Mouse (Mus musculus) midbrain, embryonic 14.5 days (tissue): ENCODE measurements around the gene Fcrl5. TPM values are rescaled to one million over a fixed set of nuclear protein-coding genes. Genes with fewer than 3 reads are reported as not detected.
"Not testable (repeated sequence)": the region's sequence is repeated elsewhere in the genome, so short reads cannot be mapped to it uniquely, and the experiment has no call there.

Experiments used
- ATAC-seq: fragments of 200-750 bp; cut with Nextera tagmentation; 2 replicates; pipeline ENCODE4 v1.8.0; 2017; ENCODE audit warnings: moderate number of reproducible peaks, moderate library complexity; ENCODE audit not compliant: low FRiP score, low TSS enrichment
- DNase-seq: peaks from one replicate; pipeline ENCODE4 v3.0.0-alpha.2; 2015
- H3K27ac ChIP-seq: fragments of 300-500 bp; sonication (generic); replicated peaks from 2 replicates; pipeline ENCODE4 v1.5.1; 2014; ENCODE audit warnings: mild to moderate bottlenecking, low read depth, low read length, moderate library complexity
- H3K27me3 ChIP-seq: fragments of 300-500 bp; sonication (generic); 2 replicates; pipeline ENCODE4 v1.6.1; 2014; ENCODE audit warnings: low read length, control low read depth, mixed read lengths; ENCODE audit not compliant: control insufficient read depth, insufficient read depth
- H3K36me3 ChIP-seq: fragments of 300-500 bp; sonication (generic); 2 replicates; pipeline ENCODE4 v1.6.1; 2014; ENCODE audit warnings: low read length, control low read depth; ENCODE audit not compliant: control insufficient read depth, insufficient read depth
- H3K4me1 ChIP-seq: fragments of 300-500 bp; sonication (generic); 2 replicates; pipeline ENCODE4 v1.6.1; 2014; ENCODE audit warnings: mild to moderate bottlenecking, antibody characterized with exemption, low read length, control low read depth; ENCODE audit not compliant: control insufficient read depth, insufficient read depth
- H3K4me2 ChIP-seq: fragments of 300-500 bp; sonication (generic); 2 replicates; pipeline ENCODE4 v1.6.1; 2014; ENCODE audit warnings: mild to moderate bottlenecking, low read length, moderate library complexity
- H3K4me3 ChIP-seq: fragments of 300-500 bp; sonication (generic); replicated peaks from 2 replicates; pipeline ENCODE4 v1.5.1; 2014; ENCODE audit warnings: low read depth, low read length
- H3K9ac ChIP-seq: fragments of 300-500 bp; sonication (generic); replicated peaks from 2 replicates; pipeline ENCODE4 v1.6.1; 2014; ENCODE audit warnings: mild to moderate bottlenecking, low read length, moderate library complexity
- H3K9me3 ChIP-seq: fragments of 300-500 bp; sonication (generic); 2 replicates; pipeline ENCODE4 v1.6.1; 2016; ENCODE audit warnings: low read length, control low read depth, mixed read lengths; ENCODE audit not compliant: control insufficient read depth
- WGBS: fragments of 180-500 bp; shearing (Covaris S2); extraction: QIAGEN DNeasy Blood & Tissue Kit; methylation state at CpG from one replicate; pipeline ENCODE4 v1.1.7; 2014; 5-methylcytosine and 5-hydroxymethylcytosine counted together
- polyA plus RNA-seq: library from polyadenylated mRNA; unstranded; fragments of >200 nt; fragmentation: Nextera tagmentation; extraction: Ambion mirVana; gene quantifications from 2 replicates; pipeline ENCODE4 v1.2.1, GENCODE M21; 2014

The Fcrl5 gene
- polyA plus RNA-seq, 1 experiment from 2014 or later, result not detected

DNA sequence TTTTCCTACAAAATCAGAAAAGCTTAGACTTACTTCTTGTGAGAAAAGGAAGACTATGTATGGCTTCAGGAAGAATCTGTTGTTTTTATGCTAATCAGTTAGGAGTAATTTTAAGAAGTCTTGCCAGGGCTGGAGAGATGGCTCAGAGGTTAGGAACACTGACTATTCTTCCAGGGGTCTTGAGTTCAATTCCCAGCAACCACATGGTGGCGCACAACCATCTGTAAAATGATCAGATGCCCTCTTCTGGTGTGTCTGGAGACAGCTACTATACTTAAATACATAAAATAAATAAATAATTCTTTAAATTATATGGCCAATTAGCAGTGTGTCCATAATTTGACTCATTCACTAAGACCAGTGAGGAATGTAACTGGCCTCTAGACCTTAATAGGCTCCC, 14.9 kb upstream of the Fcrl5 start:
- Histone ChIP-seq H3K9me3 (no peaks in the 10 kb centered on the region), H3K4me2 (no peak overlapping the region), H3K4me1 (no peaks in the 10 kb centered on the region), H3K27me3 (no peaks in the 10 kb centered on the region), H3K4me3 (no peak overlapping the region), H3K9ac (no peak overlapping the region), H3K27ac (no peak overlapping the region), H3K36me3 (no peaks in the 10 kb centered on the region)
- DNase-seq (no peak), ATAC-seq (no peak)
- 56% methylated on average over 1 of the region's 1 CpGs for WGBS

DNA sequence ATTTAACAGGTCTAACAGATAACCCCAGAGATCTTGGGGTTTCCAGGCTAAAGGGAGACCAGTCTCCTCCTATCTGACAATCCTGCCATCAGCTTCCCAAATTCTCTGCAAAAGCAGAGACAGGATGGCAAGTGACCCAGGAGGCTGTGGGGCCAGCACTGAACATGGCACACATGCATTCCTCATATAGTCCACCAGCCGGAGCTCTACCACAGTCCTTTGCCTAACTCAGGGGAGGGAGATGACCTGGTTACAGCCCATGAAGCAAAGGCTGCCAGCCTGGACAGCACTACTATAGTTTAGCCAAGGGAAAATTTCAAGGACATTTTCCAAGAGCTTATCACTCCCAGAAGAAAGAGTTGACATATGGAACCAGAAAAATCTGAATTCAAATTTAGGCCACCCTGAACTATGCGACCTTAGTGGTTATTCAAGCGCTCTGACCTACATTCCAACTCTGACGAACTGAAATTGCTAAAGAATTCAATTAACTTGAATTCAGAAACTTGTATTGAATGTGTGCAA, 13.1 kb upstream of the Fcrl5 start:
- 85% methylated on average over 4 of the region's 4 CpGs for WGBS
- no peak overlapping the region for H3K4me3 ChIP-seq
- no peak overlapping the region for H3K9ac ChIP-seq
- H3K27me3 ChIP-seq, result no peaks in the 10 kb centered on the region
- no peak for ATAC-seq
- no peaks in the 10 kb centered on the region for H3K4me1 ChIP-seq
- no peak overlapping the region for H3K27ac ChIP-seq
- H3K9me3 ChIP-seq, result no peaks in the 10 kb centered on the region
- H3K4me2 ChIP-seq, result no peak overlapping the region
- no peak for DNase-seq
- H3K36me3 ChIP-seq, result no peaks in the 10 kb centered on the region

DNA sequence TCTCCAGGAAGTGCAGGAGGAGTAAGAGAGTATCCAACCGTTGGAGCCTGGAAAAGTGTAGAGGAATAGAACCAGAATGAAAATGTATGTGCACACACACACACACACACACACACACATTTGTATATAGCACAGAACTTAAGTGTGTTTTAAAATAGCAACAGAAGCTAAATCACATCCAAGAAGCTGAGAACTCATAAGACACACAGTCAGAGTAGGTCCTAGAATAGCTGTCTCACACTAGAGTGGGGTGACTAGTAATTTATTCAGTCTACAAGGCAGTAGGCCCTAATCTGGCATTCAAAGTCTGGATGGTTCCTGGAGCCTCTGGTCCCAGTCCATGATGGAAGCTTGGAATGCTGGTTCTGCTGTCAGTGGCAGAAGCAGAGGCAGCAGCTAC, 5.0 kb downstream of the Fcrl5 start:
- H3K4me2 ChIP-seq, result no peak overlapping the region
- H3K27ac ChIP-seq, result no peak overlapping the region
- H3K9ac ChIP-seq, result no peak overlapping the region
- WGBS, result 84% methylated on average over 1 of the region's 1 CpGs
- H3K36me3 ChIP-seq, result no peaks in the 10 kb centered on the region
- no peaks in the 10 kb centered on the region for H3K27me3 ChIP-seq
- ATAC-seq (no peak), DNase-seq (no peak)
- H3K4me3 ChIP-seq, result no peak overlapping the region
- no peaks in the 10 kb centered on the region for H3K4me1 ChIP-seq
- H3K9me3 ChIP-seq, result 0 out of 2 replicates have a peak, but pooled peaks cover 3% of the 10 kb centered on the region

DNA sequence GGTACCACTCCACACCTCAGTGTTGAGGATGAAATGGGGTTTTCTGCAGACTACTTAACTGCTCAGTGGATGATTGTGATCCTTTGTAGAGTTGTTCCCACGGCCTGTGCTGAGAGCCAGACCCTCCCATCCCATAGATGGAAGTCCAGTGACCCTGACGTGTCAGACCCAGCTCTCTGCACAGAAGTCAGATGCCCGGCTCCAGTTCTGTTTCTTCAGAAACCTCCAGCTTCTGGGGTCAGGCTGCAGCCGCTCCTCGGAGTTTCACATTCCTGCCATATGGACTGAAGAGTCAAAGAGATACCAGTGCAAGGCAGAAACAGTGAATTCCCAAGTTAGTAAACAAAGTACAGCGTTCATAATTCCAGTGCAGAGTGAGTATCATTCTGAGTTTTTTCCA, 8.4 kb downstream of the Fcrl5 start:
- no peak for DNase-seq
- no peak for ATAC-seq
- H3K4me1 ChIP-seq, result no peaks in the 10 kb centered on the region

DNA sequence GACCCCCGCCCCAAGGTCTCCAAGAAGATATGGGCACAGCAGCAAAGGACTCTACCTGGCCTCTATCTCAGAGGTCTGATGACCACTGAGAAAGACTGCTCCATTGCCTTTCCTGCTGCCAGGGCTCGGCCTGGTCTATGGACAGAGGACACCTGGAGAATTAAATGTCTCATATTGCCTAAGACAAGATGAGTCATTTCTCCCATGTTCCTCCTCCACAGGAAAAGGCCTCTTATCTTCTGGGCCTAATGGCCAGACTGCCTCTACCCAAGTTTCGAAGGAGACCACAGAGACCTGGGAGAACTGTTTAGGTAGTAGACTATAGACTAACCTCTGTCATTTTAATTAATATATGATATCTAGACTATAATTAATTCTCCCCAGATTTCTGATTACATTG, 29.9 kb downstream of the Fcrl5 start:
- H3K9me3 ChIP-seq, result no peaks in the 10 kb centered on the region
- no peak overlapping the region for H3K4me2 ChIP-seq
- no peaks in the 10 kb centered on the region for H3K4me1 ChIP-seq
- H3K4me3 ChIP-seq, result no peak overlapping the region
- WGBS, result 94% methylated on average over 3 of the region's 3 CpGs
- H3K27me3 ChIP-seq, result no peaks in the 10 kb centered on the region
- H3K9ac ChIP-seq, result no peak overlapping the region
- H3K27ac ChIP-seq, result no peak overlapping the region
- no peak for ATAC-seq
- H3K36me3 ChIP-seq, result no peaks in the 10 kb centered on the region
- no peak for DNase-seq

More for the DNA sequence above, 8.4 kb downstream of the Fcrl5 start:
- Histone ChIP-seq H3K9ac (no peak overlapping the region), H3K4me3 (no peak overlapping the region), H3K9me3 (no peaks in the 10 kb centered on the region), H3K36me3 (no peaks in the 10 kb centered on the region), H3K27ac (no peak overlapping the region), H3K4me2 (no peak overlapping the region), H3K27me3 (no peaks in the 10 kb centered on the region)
- 80% methylated on average over 6 of the region's 6 CpGs for WGBS

DNA sequence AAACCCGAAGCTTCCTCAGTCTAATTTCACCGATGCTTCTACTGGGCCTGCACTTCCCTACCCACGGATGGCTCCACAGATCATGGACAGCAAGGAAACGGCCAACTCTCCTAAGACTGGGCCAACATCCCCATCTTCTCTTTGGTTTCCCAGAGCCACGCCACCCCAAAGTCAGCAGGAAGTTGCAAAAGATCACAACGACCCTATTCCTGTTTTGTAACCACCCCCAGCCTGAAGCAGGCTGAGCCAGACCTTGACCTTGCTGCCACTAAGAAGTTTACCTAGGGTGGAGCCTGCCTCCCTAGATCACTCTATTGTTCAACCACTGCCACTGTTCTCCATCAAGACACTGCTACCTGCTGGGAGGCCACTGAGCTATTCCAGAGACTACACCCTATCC, 31.4 kb downstream of the Fcrl5 start:
- Histone ChIP-seq H3K4me2 (no peak overlapping the region), H3K27ac (no peak overlapping the region), H3K4me1 (no peaks in the 10 kb centered on the region), H3K9me3 (no peaks in the 10 kb centered on the region), H3K27me3 (no peaks in the 10 kb centered on the region), H3K4me3 (no peak overlapping the region), H3K36me3 (no peaks in the 10 kb centered on the region), H3K9ac (no peak overlapping the region)
- WGBS, result 83% methylated on average over 6 of the region's 6 CpGs
- ATAC-seq, result no peak
- no peak for DNase-seq

DNA sequence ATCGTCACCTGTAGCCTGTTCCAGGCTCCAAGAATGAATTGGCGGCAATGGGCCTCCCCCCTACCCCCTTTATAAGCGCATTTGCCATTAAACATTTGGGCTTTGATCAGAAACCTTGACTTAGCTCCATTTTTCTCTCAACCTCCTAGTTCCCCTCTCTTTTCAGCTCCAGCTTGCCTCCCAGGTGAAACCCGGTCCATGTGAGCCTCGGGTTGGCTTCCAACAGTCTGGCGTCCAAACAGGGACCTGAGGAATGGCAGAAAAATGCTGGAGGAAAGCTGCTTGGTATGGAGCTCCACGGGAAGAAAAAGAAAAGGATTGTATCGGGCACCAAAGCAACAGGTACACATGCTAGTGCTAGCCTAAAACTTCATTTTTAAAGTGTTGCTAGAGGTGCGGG, 31.8 kb downstream of the Fcrl5 start:
- no peak overlapping the region for H3K27ac ChIP-seq
- no peaks in the 10 kb centered on the region for H3K9me3 ChIP-seq
- ATAC-seq, result no peak
- no peak overlapping the region for H3K9ac ChIP-seq
- no peak for DNase-seq
- WGBS, result 83% methylated on average over 9 of the region's 9 CpGs
- no peaks in the 10 kb centered on the region for H3K36me3 ChIP-seq
- H3K4me3 ChIP-seq, result no peak overlapping the region
- H3K4me2 ChIP-seq, result no peak overlapping the region
- no peaks in the 10 kb centered on the region for H3K27me3 ChIP-seq
- H3K4me1 ChIP-seq, result no peaks in the 10 kb centered on the region

DNA sequence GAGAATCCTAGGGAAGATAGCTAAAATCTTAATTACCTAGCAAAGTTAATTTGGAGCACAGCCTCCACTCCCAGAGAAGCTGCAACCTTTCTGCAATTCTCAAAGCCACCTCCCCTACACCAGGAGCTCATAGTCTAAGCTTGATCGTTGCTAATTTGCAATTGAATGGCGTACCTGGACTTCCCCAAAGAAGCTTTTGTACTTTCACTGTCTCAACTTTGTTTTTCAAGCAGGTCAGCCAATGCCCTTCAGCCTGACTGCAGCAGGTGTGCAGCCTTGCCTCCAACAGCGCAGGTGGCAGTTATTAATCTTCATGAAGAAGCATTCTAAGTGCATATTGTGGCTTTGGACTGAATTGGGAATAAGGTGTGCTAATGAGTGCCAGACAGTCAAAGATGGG, 42.4 kb downstream of the Fcrl5 start:
- H3K9ac ChIP-seq, H3K27ac ChIP-seq, H3K4me3 ChIP-seq, H3K4me1 ChIP-seq, ATAC-seq, H3K36me3 ChIP-seq, H3K4me2 ChIP-seq, H3K9me3 ChIP-seq, H3K27me3 ChIP-seq, DNase-seq: not testable (repeated sequence)
- 87% methylated on average over 3 of the region's 3 CpGs for WGBS

DNA sequence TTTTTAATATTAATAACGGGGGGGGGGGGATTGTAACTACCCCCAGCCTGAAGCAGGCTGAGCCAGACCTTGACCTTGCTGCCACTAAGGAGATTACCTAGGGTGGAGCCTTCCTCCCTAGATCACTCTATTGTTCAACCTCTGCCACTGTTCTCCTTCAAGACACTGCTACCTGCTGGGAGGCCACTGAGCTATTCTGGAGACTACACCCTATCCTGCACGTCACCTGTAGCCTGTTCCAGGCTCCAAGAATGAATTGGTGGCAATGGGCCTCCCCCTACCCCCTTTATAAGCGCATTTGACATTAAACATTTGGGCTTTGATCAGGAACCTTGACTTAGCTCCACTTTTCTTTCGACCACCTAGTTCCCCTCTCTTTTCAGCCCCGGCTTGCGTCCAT, 43.0 kb downstream of the Fcrl5 start:
- not testable (repeated sequence) for DNase-seq, H3K4me1 ChIP-seq, H3K27ac ChIP-seq, H3K36me3 ChIP-seq, H3K9ac ChIP-seq, H3K9me3 ChIP-seq, ATAC-seq, H3K27me3 ChIP-seq, H3K4me2 ChIP-seq, H3K4me3 ChIP-seq
- 84% methylated on average over 6 of the region's 6 CpGs for WGBS
